ENCODE assay signal across 8 mouse cellular contexts in the genomic region with DNA sequence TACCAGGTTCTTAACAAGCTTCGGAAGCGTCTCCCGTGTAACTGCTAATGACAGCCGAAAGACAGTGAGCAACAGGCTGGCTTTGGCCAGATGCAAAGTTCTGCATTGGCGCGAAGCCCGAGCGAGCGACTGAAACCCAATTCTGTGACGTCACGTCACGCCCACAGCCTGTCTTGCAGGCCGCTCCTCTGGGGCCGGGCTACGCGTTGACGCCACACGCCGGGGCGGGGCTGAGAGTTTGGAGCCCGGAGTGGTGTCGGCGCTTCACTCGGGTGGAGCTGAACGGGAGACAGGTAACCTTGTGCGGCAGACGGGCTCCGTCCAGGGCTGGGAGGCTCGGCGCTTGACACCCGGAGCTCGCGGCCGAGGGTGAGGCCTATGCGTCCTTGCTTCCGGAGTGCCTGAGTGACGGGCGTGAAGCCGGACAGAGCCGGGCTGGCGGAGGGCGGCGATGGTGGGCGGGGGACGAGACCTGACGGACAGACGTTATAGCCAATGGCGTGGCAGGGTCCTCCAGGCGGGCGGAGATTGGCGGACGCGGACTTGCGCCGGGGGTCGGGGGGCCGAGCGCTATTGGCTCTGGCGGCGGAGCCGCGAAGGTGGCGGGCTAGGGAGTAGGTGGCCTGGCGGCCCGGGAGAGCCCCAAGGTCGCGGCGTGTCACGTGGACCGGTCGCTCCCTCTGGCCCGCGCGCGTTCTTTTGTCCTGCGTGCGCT. TPM values are rescaled to one million over a fixed set of nuclear protein-coding genes. Genes with fewer than 3 reads are reported as not detected.
DNase-seq lines count a peak whose midpoint lies in the region; ATAC-seq and TF ChIP-seq lines count a peak whose summit lies in the region.

TSS of gene Ogdh (plus strand) at position 233 of the 715 bp plus-strand sequence.

- peak within 1 kb of the TSS; percentile 87 for H3K27ac ChIP-seq in embryonic facial prominence, embryonic 13.5 days
- peak within 1 kb of the TSS; percentile 97 for H3K27ac ChIP-seq in kidney, adult 2 months (ENCODE audit: insufficient read depth, low read depth, low read length)
- H3K27ac ChIP-seq in limb, embryonic 12.5 days: peak within 1 kb of the TSS; percentile 81
- peak within 1 kb of the TSS; percentile 96 for H3K27ac ChIP-seq in midbrain, embryonic 15.5 days
- peak within 1 kb of the TSS; percentile 99 for H3K27ac ChIP-seq in spleen, adult 2 months (ENCODE audit: insufficient read depth, low read length)

- ATAC-seq in embryonic facial prominence, embryonic 13.5 days (ENCODE audit: insufficient number of reproducible peaks, insufficient read depth, low FRiP score, low TSS enrichment, low read depth): peak; percentile 97
- ATAC-seq in limb, embryonic 12.5 days (ENCODE audit: insufficient number of reproducible peaks, insufficient read depth, low FRiP score, low TSS enrichment, low read depth): peak; percentile 99
- ATAC-seq in midbrain, embryonic 15.5 days (replicated peaks): peak; percentile 98

- peak within 1 kb of the TSS; percentile 70 for H3K4me3 ChIP-seq in embryonic facial prominence, embryonic 13.5 days
- H3K4me3 ChIP-seq in kidney, adult 2 months (ENCODE audit: insufficient read depth, low read depth, low read length): peak within 1 kb of the TSS; percentile 74
- peak within 1 kb of the TSS; percentile 76 for H3K4me3 ChIP-seq in limb, embryonic 12.5 days (replicated peaks)
- peak within 1 kb of the TSS; percentile 96 for H3K4me3 ChIP-seq in midbrain, embryonic 15.5 days
- peak within 1 kb of the TSS; percentile 97 for H3K4me3 ChIP-seq in spleen, adult 2 months (ENCODE audit: extremely low read depth, insufficient read depth, insufficient read length)

- TF ChIP-seq CTCF in kidney, adult 2 months (conservative IDR thresholded peaks at IDR 0.05; ENCODE audit: insufficient read depth, insufficient read length, low read depth, low read length): no peak
- TF ChIP-seq CTCF in spleen, adult 2 months (IDR thresholded peaks at IDR 0.05; ENCODE audit: extremely low read depth, insufficient read depth, insufficient read length, insufficient replicate concordance): no peak

- no peaks in the 10 kb centered on the region for H3K36me3 ChIP-seq in embryonic facial prominence, embryonic 13.5 days
- H3K36me3 ChIP-seq in kidney, adult 2 months (ENCODE audit: control insufficient read depth, insufficient read depth, low read length): no peaks in the 10 kb centered on the region
- no peaks in the 10 kb centered on the region for H3K36me3 ChIP-seq in limb, embryonic 12.5 days
- no peaks in the 10 kb centered on the region for H3K36me3 ChIP-seq in midbrain, embryonic 15.5 days (replicated peaks)
- H3K36me3 ChIP-seq in spleen, adult 2 months (ENCODE audit: control insufficient read depth, insufficient read depth, low read length): no peaks in the 10 kb centered on the region

- no peaks in the 10 kb centered on the region for H3K9me3 ChIP-seq in embryonic facial prominence, embryonic 13.5 days
- no peaks in the 10 kb centered on the region for H3K9me3 ChIP-seq in limb, embryonic 12.5 days
- no peaks in the 10 kb centered on the region for H3K9me3 ChIP-seq in midbrain, embryonic 15.5 days

- peak; percentile 61 for TF ChIP-seq POLR2A in kidney, adult 2 months (IDR thresholded peaks at IDR 0.05; ENCODE audit: low read depth, low read length)
- peak; percentile 58; the same call in 1 of the 2 replicates for TF ChIP-seq POLR2A in spleen, adult 2 months (IDR thresholded peaks at IDR 0.05; ENCODE audit: low read depth, low read length)

- peak; percentile 98 for DNase-seq in 3134 (ENCODE audit: extremely low read depth, insufficient read length, low spot score)
- peak; percentile 100 for DNase-seq in adrenal gland, postnatal 36 days
- peak; percentile 99 to 100 for DNase-seq in heart, adult 18-20 months
- DNase-seq in kidney, adult 2 months: peak; percentile 99
- peak; percentile 98 to 99 for DNase-seq in spleen, adult 2 months (ENCODE audit: low read depth in 1 of 2, low spot score in 2 of 2)

- H3K4me1 ChIP-seq in embryonic facial prominence, embryonic 13.5 days: peaks cover 9% of the 10 kb centered on the region; the same call in 1 of the 2 replicates
- H3K4me1 ChIP-seq in kidney, adult 2 months (ENCODE audit: control insufficient read depth, insufficient read depth, low read length): peaks cover 8% of the 10 kb centered on the region
- H3K4me1 ChIP-seq in limb, embryonic 12.5 days (replicated peaks): peaks cover 4% of the 10 kb centered on the region; the same call in 1 of the 2 replicates
- H3K4me1 ChIP-seq in midbrain, embryonic 15.5 days: peaks cover 9% of the 10 kb centered on the region; the same call in 1 of the 2 replicates
- peaks cover 2% of the 10 kb centered on the region for H3K4me1 ChIP-seq in spleen, adult 2 months (ENCODE audit: control insufficient read depth, insufficient read depth, insufficient read length)

- peak within 1 kb of the TSS; percentile 76 for H3K4me2 ChIP-seq in embryonic facial prominence, embryonic 13.5 days
- H3K4me2 ChIP-seq in limb, embryonic 12.5 days: peak within 1 kb of the TSS; percentile 83
- peak within 1 kb of the TSS; percentile 81 for H3K4me2 ChIP-seq in midbrain, embryonic 15.5 days

- WGBS in embryonic facial prominence, embryonic 13.5 days: under 1% methylated on average over 77 of the region's 77 CpGs
- WGBS in kidney, adult 2 months: under 1% methylated on average over 77 of the region's 77 CpGs
- under 1% methylated on average over 77 of the region's 77 CpGs for WGBS in limb, embryonic 12.5 days
- under 1% methylated on average over 74 of the region's 77 CpGs for WGBS in midbrain, embryonic 15.5 days
- WGBS in spleen, adult 2 months: under 1% methylated on average over 69 of the region's 77 CpGs

- peak within 1 kb of the TSS; percentile 73 for H3K9ac ChIP-seq in embryonic facial prominence, embryonic 13.5 days
- H3K9ac ChIP-seq in limb, embryonic 12.5 days (replicated peaks): peak within 1 kb of the TSS; percentile 62
- H3K9ac ChIP-seq in midbrain, embryonic 15.5 days: peak within 1 kb of the TSS; percentile 71

- H3K27me3 ChIP-seq in embryonic facial prominence, embryonic 13.5 days: no peaks in the 10 kb centered on the region
- H3K27me3 ChIP-seq in kidney, adult 2 months (replicated peaks; ENCODE audit: control insufficient read depth, insufficient read depth, low read length): no peaks in the 10 kb centered on the region
- H3K27me3 ChIP-seq in limb, embryonic 12.5 days: no peaks in the 10 kb centered on the region
- no peaks in the 10 kb centered on the region for H3K27me3 ChIP-seq in midbrain, embryonic 15.5 days (replicated peaks)
- no peaks in the 10 kb centered on the region for H3K27me3 ChIP-seq in spleen, adult 2 months (ENCODE audit: control insufficient read depth, insufficient read depth, low read length)

RNA-seq across cellular contexts. Expression of gene Ogdh, which starts in this region (rescaled TPM):
- 100 to 1,000 TPM; 515 to 618 TPM for total RNA-seq in adrenal gland, postnatal 36 days (2021)
- 85.2 and 89.2 TPM in 2 replicates for polyA plus RNA-seq in embryonic facial prominence, embryonic 13.5 days (2015; fragmentation: Nextera tagmentation; extraction: Ambion mirVana)
- 1,000 to 10,000 TPM; 1,837 to 1,914 TPM for total RNA-seq in heart, adult 18-20 months (2021)
- polyA plus RNA-seq in kidney, adult 2 months (2012; rRNA removed): 382 and 420 TPM in 2 replicates
- polyA plus RNA-seq in limb, embryonic 12.5 days (2016; fragmentation: Nextera tagmentation; extraction: Ambion mirVana): 94.0 and 96.8 TPM in 2 replicates
- 118 and 126 TPM in 2 replicates for polyA plus RNA-seq in midbrain, embryonic 15.5 days (2015; fragmentation: Nextera tagmentation; extraction: Ambion mirVana)
- polyA plus RNA-seq in spleen, adult 2 months (2012; rRNA removed): 63.4 and 64.6 TPM in 2 replicates

Comparison
In these comparisons a context has a peak if more than half of its experiments do, and no peak if none do; other contexts are left out.
1. Peak in every context shown above with its lines: DNase-seq, ATAC-seq, H3K4me3 ChIP-seq and H3K27ac ChIP-seq.